Mouse (Mus musculus) hindbrain, postnatal 0 days (tissue): ENCODE data around the gene Gm4881. TPM values are rescaled to one million over a fixed set of nuclear protein-coding genes. Genes with fewer than 3 reads are reported as not detected.
A peak's percentile ranks its signal among the peaks of the same experiment; 100 is the strongest.

Experiments used
- ATAC-seq: fragments of 200-750 bp; cut with Nextera tagmentation; 2 replicates; pipeline ENCODE4 v1.8.0; 2017; ENCODE audit warnings: mild to moderate bottlenecking, moderate TSS enrichment, moderate library complexity
- DNase-seq: peaks from one replicate; pipeline ENCODE4 v3.0.0-alpha.2; 2015; ENCODE audit warnings: low spot score
- H3K27ac ChIP-seq: fragments of 300-500 bp; sonication (generic); 2 replicates; pipeline ENCODE4 v1.5.1; 2014; ENCODE audit warnings: mild to moderate bottlenecking
- H3K27me3 ChIP-seq: fragments of 300-500 bp; sonication (generic); 2 replicates; pipeline ENCODE4 v1.6.1; 2014; ENCODE audit warnings: low read length, mixed read lengths; ENCODE audit not compliant: insufficient read depth
- H3K36me3 ChIP-seq: fragments of 300-500 bp; sonication (generic); 2 replicates; pipeline ENCODE4 v1.6.1; 2014; ENCODE audit warnings: low read length, mixed read lengths; ENCODE audit not compliant: insufficient read depth
- H3K4me1 ChIP-seq: fragments of 300-500 bp; sonication (generic); 2 replicates; pipeline ENCODE4 v1.6.1; 2014; ENCODE audit warnings: antibody characterized with exemption, low read length, mixed read lengths; ENCODE audit not compliant: insufficient read depth
- H3K4me2 ChIP-seq: fragments of 300-500 bp; sonication (generic); 2 replicates; pipeline ENCODE4 v1.6.1; 2014; ENCODE audit warnings: low read depth, mild to moderate bottlenecking, low read length, moderate library complexity, mixed read lengths
- H3K4me3 ChIP-seq: fragments of 300-500 bp; sonication (generic); 2 replicates; pipeline ENCODE4 v1.5.1; 2014; ENCODE audit warnings: low read length
- H3K9ac ChIP-seq: fragments of 300-500 bp; sonication (generic); replicated peaks from 2 replicates; pipeline ENCODE4 v1.6.1; 2014; ENCODE audit warnings: mild to moderate bottlenecking, low read length, moderate library complexity, mixed read lengths
- H3K9me3 ChIP-seq: fragments of 300-500 bp; sonication (generic); 2 replicates; pipeline ENCODE4 v1.6.1; 2016; ENCODE audit warnings: low read length, mixed read lengths
- CTCF ChIP-seq: IDR thresholded peaks from 2 replicates; pipeline ENCODE4 v1.5.1; 2016; ENCODE audit warnings: antibody characterized with exemption, control low read depth, low read depth
- WGBS: fragments of 180-500 bp; shearing (Covaris S2); extraction: QIAGEN DNeasy Blood & Tissue Kit; methylation state at CpG from one replicate; pipeline ENCODE4 v1.1.7; 2014; 5-methylcytosine and 5-hydroxymethylcytosine counted together
- polyA plus RNA-seq: library from polyadenylated mRNA; unstranded; fragments of >200 nt; fragmentation: Nextera tagmentation; extraction: Ambion mirVana; gene quantifications from 2 replicates; pipeline ENCODE4 v1.2.1, GENCODE M21; 2015
- total RNA-seq: library from RNA; depleted of rRNA; stranded (reverse); fragments of >200 nt; gene quantifications from 2 replicates; pipeline ENCODE4 v1.2.3, GENCODE M21; 2014

The Gm4881 gene
- total and polyA plus RNA-seq, 2 experiments from 2014 or later, result 2.4 to 6.6 TPM

DNA sequence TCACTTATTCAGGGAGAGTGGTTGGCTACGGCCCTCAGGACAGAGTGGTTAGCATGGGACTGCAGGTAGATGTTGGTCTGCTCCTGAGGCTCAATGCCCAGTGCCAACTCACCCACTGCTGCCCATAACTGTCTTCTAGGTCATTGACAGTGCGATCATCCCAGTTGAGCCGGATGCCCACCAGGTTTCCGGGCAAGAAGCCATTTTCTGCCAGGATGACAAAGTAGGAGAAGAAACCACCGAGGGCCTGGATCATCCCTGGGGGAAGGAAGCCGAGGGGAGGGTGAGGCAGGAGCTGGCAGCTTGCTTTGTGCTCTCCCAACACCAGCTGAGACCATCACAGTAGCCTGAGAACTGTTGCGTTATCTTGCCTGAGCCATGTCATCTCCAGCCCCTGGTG is 36.1 kb upstream of the Gm4881 start:
- H3K4me2 ChIP-seq, result no peak overlapping the region
- H3K9ac ChIP-seq, result no peak overlapping the region
- ATAC-seq (no peak), DNase-seq (no peak)
- 67% methylated on average over 7 of the region's 7 CpGs for WGBS
- no peaks in the 10 kb centered on the region for H3K9me3 ChIP-seq
- no peak overlapping the region for H3K4me3 ChIP-seq
- no peaks in the 10 kb centered on the region for H3K27me3 ChIP-seq
- no peaks in the 10 kb centered on the region for H3K4me1 ChIP-seq
- H3K27ac ChIP-seq, result no peak overlapping the region
- peaks cover 62% of the 10 kb centered on the region for H3K36me3 ChIP-seq
- TF ChIP-seq CTCF, result no peak

DNA sequence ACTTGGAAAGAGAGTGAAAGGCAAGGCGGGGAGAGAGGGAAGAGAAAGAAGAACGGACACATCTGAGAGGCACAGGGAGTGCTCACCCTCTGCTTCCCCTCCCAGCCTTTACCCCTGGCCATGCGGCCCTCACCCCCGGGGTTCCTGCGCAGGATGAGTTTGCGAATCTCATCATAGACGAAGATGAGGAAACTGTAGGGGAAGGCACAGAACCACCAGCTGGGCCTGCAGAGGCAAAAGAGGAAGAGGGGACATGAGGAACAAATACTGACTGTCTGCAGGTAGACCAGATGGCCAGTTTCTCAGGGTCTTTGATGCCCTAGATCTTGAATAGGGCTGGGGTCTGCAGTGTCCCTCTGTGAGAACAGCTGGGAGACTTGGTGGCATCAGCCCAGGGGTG is 34.5 kb upstream of the Gm4881 start:
- Histone ChIP-seq H3K9ac (no peak overlapping the region), H3K27me3 (no peaks in the 10 kb centered on the region), H3K36me3 (peaks cover 50% of the 10 kb centered on the region), H3K27ac (no peak overlapping the region), H3K4me1 (no peaks in the 10 kb centered on the region), H3K4me3 (no peak overlapping the region), H3K9me3 (no peaks in the 10 kb centered on the region), H3K4me2 (no peak overlapping the region)
- DNase-seq (no peak), ATAC-seq (no peak)
- TF ChIP-seq CTCF, result no peak
- WGBS, result 83% methylated on average over 7 of the region's 7 CpGs

DNA sequence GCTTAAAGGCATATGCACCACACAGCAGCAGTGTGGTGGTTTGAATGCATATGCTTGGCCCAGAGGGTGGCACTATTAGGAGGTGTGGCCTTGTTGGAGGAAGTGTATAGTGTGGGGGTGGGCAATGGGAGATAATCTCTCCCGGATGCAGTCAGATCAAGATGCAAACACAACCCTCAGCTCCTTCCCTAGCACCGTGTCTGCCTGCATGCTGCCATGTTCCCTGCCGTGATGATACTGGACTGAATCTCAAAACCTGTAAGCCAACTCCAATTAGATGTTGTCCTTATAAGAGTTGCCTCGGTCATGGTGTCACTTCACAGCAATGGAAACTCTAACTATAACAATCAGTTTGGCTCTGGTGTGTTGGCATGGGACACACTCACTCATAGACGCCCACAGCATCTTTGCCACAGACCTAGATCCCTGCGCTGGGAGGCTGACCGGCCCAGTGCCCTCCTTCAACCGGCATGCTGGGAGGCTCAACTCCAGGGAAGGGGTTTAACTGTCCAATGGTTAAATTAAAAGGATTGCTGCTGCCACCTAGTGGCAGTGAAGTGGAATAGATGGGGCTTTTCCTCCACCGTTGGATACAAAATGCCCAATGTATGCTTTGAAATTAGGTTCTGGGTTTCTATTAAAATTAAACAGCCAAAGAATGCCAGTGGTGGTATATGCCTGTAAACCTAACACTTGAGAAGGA is 30.8 kb upstream of the Gm4881 start:
- no peak overlapping the region for H3K27ac ChIP-seq
- no peaks in the 10 kb centered on the region for H3K4me1 ChIP-seq
- WGBS, result 29% methylated on average over 9 of the region's 9 CpGs
- H3K9ac ChIP-seq, result no peak overlapping the region
- H3K4me3 ChIP-seq, result no peak overlapping the region
- peak; percentile 81 for TF ChIP-seq CTCF
- DNase-seq (peak; percentile 78), ATAC-seq (no peak)
- H3K4me2 ChIP-seq, result no peak overlapping the region
- H3K36me3 ChIP-seq, result peaks cover 26% of the 10 kb centered on the region
- H3K27me3 ChIP-seq, result no peaks in the 10 kb centered on the region
- no peaks in the 10 kb centered on the region for H3K9me3 ChIP-seq

DNA sequence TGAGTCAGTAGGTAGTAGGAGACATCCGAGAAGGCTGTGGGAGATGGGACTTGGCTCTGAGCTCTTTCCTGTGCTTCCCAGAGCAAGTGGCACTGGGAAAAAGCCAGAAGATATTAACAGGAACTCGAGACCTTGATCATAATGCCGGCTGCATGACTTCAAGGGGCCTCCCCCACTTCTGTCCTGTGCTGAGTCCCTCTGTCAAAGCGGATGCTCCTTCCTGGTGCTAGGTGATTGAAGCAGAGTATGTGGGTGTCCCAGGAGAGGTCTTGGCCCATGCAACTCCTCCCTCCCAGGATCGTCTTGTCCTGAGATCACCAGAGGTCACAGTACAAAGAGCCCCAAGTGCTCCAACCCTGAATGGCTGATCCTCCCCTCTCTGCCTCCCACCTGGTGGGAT is 29.6 kb upstream of the Gm4881 start:
- H3K36me3 ChIP-seq, result peaks cover 17% of the 10 kb centered on the region
- no peak overlapping the region for H3K27ac ChIP-seq
- ATAC-seq, result no peak
- no peak for DNase-seq
- no peaks in the 10 kb centered on the region for H3K4me1 ChIP-seq
- 72% methylated on average over 5 of the region's 5 CpGs for WGBS
- TF ChIP-seq CTCF, result no peak
- H3K9me3 ChIP-seq, result no peaks in the 10 kb centered on the region
- H3K4me2 ChIP-seq, result no peak overlapping the region
- H3K4me3 ChIP-seq, result no peak overlapping the region
- no peaks in the 10 kb centered on the region for H3K27me3 ChIP-seq
- no peak overlapping the region for H3K9ac ChIP-seq

DNA sequence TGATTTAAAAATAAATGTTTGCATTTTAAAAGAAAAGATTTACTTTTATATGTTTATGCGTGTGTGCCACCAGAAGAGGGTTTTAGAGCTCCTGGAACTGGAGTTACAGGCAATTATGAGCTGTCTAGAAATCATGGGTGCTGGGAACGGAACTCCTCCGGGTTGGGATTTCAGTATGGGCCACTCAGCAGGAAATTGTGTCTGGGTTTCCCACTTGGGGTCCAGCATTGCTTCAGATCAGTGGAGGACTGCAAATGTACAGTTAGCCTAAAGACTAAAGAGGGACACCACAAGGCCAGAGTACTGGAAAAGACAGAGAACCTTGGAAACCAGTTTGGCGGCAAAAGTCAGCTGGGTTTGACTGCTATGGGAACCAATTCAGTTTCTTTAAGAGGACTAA is 28.9 kb upstream of the Gm4881 start:
- Histone ChIP-seq H3K27ac (no peak overlapping the region), H3K4me3 (no peak overlapping the region), H3K36me3 (peaks cover 10% of the 10 kb centered on the region; the same call in 1 of the 2 replicates), H3K27me3 (no peaks in the 10 kb centered on the region), H3K4me2 (no peak overlapping the region), H3K9ac (no peak overlapping the region), H3K4me1 (no peaks in the 10 kb centered on the region), H3K9me3 (no peaks in the 10 kb centered on the region)
- ATAC-seq (no peak), DNase-seq (no peak)
- WGBS, result 86% methylated on average over 4 of the region's 4 CpGs
- TF ChIP-seq CTCF, result no peak

DNA sequence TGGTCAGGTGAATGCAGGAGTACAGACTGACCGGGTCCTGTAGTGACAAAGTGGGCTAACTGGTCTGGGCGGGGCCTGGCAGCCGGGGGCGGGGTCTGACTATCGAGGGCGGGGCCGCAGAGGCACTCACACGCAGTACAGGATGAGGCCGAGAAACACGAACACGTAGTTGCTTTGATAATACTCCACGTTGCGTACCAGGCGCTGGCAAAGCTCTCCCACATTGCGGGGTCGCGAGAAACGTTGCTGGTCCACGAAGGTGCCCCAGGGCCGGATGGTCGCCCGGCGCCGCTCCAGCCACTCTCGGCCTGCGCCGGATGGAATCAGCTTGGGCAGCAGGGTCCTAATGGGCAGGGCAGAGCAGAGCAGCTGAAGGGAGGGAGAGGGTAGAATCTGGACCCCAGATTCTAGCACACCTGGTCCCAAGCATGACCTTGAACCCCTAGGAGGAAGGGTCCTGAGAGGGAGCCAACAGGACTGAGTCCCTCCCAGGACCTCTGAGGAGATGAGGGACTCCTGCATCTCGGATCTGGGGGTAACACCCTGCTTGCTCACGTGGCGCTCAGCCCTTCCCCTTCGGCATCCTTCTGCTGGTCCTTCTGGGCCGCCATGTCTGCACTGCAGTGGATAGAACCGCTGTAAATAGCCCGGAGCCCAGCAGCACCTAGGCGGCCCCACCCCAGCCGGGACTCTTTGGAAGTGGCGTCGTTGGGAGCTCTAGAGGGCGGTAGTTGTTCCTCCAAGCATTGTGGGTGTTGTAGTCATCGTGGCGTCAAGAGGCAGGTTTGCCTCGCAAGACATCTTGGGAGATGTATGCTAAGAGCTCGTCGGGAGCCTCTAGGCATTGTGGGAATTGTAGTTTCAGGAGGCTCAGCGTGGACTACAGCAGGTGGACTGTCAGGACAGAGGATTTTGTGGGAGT is 27.9 kb upstream of the Gm4881 start, which contains the start of gene Rabac1:
Gene Rabac1 (minus strand): TSS at position 783 of the 922 bp plus-strand sequence.
- WGBS, result under 1% methylated on average over 45 of the region's 45 CpGs
- TF ChIP-seq CTCF, result peak; percentile 69
- H3K4me3 ChIP-seq, result peak within 1 kb of the TSS; percentile 74
- 0 out of 2 replicates have a peak, but pooled peaks cover under 1% of the 10 kb centered on the region for H3K36me3 ChIP-seq
- no peaks in the 10 kb centered on the region for H3K4me1 ChIP-seq
- peak within 1 kb of the TSS; percentile 73 for H3K9ac ChIP-seq
- peak; percentile 97 for DNase-seq
- H3K9me3 ChIP-seq, result no peaks in the 10 kb centered on the region
- H3K4me2 ChIP-seq, result peak within 1 kb of the TSS; percentile 63
- peak within 1 kb of the TSS; percentile 84 for H3K27ac ChIP-seq
- H3K27me3 ChIP-seq, result no peaks in the 10 kb centered on the region
- peak; percentile 90 for ATAC-seq
